Mouse (Mus musculus) ES-Bruce4 (cell line): ENCODE measurements around the gene Pla2g12a.

Source experiments
- CTCF ChIP-seq: IDR thresholded peaks from one replicate; pipeline ENCODE4 v1.8.1; 2011; ENCODE audit warnings: low read depth, low read length
- POLR2A ChIP-seq: IDR thresholded peaks from one replicate; pipeline ENCODE4 v1.8.1; 2011; ENCODE audit warnings: low read length; ENCODE audit not compliant: insufficient read depth

DNA sequence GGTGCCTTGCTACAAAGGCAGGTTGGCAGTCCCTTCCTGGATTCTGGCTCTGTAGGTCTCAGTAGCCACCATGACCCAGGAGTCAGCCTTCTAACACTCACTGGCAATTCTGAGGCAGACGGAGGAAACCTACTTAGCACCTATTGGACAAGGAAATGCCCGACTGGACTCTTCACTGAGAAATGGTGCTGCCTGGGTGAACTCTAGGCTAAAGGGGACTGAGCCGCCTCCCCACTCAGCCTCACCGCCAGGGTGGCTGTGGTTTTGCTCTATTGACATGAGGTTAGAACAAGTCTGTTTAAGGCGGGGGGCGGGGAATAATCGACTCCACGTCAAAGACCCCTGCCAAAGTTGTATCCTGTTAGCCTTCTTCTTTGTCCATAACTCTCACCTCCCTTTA lies 25.5 kb downstream of the Pla2g12a start:
- TF ChIP-seq CTCF: no peak
- TF ChIP-seq POLR2A: no peak
